Mouse (Mus musculus) lung, adult 18-20 months (tissue): ENCODE measurements at regions not wholly inside any gene's neighbourhood (a gene's known extent, or its start where the extent isn't known, plus 50 kb on each side); places are given as distances from the start of the nearest gene placed in this dataset.

ENCODE experiments used
- DNase-seq, 2 experiments: peaks; one replicate each; pipeline ENCODE4 v3.0.0; 2022; ENCODE audit warnings: mixed read lengths in 2 of 2

DNA sequence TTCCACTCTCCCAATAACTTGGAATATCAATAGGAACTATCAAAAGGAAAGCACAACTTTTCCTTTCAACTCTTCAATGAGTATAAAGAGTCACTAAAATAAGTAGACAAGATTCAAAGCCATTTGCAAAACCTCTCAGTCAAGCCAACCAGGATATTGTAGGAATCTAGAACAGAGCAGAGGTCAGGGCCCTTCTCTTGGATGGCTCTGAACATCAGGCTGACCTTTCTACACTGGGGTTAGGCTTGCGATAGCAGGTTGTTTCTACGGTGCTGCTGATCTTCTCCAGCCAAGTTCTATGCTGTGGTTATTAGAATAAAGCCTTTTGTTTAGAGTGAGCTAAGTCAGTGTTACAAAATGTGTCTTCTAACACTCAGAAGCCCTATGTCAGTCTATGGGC is 658.6 kb downstream of the Ofcc1 start:
- no peak for DNase-seq

DNA sequence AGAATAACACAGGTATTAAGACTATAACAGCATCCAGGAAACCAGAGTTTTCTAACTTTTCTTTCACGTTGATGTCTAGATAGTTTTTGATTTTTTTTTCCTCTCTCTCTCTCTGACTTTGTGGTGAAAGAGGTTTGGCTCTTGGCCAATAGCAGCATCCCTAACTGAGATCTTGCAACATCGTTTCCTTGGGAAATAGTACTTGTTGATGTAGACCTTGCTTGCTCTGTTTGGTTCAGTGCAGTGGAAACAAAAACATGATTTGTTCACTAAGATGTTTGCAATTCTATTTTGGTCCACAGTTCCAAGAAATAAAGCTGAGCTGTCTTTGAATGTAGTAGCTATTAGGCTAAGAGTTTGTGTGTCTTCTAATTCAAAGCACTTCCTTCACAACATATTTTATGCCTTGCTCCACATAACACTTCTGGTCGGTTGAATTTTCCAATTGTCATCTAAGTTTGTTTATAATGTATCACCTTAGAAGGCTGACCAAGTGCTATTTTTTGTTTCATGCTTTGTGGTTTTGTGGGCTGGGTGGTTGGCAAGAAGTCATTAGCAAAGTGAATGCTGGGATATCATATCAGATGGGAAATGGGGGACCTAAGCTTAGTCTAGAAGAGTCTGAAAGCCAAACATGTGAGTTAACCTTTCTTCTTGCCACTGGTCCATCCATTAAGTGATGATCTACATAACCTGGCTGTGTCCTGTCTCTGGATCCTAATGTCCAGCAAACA is 669.8 kb downstream of the Ofcc1 start:
- DNase-seq, result no peak

DNA sequence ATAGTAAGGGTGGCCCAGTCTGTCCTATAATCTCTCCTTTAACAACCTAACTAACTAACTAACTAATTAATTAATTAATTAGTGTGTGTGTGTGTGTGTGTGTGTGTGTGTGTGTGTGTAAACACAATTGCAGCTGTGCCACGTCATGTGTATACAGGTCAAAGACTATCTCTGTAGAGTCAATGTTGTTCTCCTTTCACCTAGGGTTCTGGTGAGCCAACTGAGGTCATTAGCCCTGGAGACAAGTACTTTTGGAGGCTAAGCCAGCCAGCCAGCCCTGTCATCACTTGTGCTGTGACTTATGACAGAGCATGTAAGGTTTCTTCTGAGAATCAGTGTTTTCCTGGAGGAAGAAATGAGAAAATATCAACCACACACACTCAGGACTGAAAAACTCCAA is 696.7 kb downstream of the Ofcc1 start:
- no peak for DNase-seq

DNA sequence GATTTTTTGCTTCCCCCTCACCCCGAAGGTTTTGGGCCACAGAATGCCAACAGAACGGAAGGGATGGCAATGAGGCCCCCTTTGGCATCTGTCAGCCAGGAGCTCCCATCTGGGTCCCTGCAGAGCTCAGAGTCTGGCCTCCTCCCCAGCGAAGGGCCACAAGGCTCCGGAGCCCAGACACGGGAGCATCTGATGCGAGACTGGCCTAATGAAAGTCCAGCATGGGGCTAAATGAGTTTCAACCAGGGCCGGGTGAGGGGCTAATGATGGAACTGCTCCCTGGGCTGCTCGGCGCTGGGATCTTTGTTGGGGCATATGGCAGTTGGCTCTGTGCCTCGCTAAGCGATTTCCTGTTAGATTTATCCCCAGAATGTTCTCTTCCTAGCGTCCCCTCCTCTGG is 688.8 kb upstream of the Slc35b3 start:
- DNase-seq, result no peak

DNA sequence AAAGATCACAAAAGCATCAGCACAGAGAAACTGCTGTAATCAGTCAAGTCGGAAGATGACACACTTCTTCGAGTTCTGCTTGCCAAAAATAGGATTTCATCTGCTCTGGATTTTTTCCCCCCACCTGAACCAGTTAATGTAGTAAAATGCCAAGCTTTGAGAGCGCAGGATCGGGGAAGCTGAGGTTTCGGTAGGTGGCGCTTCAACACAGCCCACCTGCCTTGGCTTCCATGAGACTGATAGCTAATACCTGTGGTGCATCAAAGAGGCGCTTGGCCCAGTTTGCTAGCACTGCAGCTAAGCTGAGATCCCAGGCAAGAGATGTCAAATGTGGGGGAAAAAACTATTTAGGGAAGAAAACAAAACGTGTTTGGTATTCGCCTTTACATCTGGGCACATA is 686.7 kb upstream of the Slc35b3 start:
- DNase-seq, result peak in 1 of 2 experiments; percentile 15

DNA sequence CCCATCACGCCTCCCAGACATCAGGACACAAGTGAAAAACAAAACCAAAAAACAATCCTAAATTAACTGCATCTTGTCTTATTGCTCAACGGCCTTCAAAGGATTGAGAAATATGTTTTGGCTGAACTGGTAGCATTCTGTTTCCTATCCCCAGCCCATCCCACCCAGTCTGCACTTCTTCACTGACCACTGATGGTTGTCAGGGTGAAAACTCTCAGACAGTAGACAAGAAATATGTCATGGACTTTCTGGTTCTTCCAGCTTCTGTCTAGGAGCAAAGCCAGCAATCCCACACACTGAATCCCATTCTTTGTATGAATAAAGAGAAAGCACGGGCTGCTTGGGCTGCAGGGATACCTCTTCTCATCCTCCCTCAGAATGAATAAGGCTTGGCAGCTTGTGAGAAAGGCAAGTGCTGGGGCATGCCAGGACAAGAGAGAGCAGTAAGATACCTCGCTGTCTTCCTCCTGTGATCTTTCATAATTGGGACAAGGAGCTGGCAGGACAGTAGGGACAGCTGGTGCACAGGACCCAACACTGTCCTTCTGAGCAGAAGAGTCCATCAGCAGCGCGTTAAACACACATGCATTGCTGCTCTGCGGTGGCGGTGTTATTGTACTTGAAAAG is 670.9 kb upstream of the Slc35b3 start:
- peak; percentile 9 to 23 for DNase-seq
